Mouse (Mus musculus) heart, embryonic 12.5 days (tissue): ENCODE data around the gene Heatr9. TPM values are rescaled to one million over a fixed set of nuclear protein-coding genes. Genes with fewer than 3 reads are reported as not detected.

Experiments
- ATAC-seq: fragments of 200-750 bp; cut with Nextera tagmentation; 2 replicates; pipeline ENCODE4 v1.8.0; 2017; ENCODE audit warnings: moderate TSS enrichment, moderate library complexity; ENCODE audit not compliant: insufficient number of reproducible peaks, low FRiP score
- H3K27ac ChIP-seq: fragments of 300-500 bp; sonication (generic); 2 replicates; pipeline ENCODE4 v1.5.1; 2016; ENCODE audit warnings: mild to moderate bottlenecking, moderate library complexity; ENCODE audit not compliant: poor library complexity, severe bottlenecking
- H3K27me3 ChIP-seq: fragments of 300-500 bp; sonication (generic); replicated peaks from 2 replicates; pipeline ENCODE4 v1.6.1; 2016; ENCODE audit warnings: mild to moderate bottlenecking, moderate library complexity
- H3K36me3 ChIP-seq: fragments of 300-500 bp; sonication (generic); 2 replicates; pipeline ENCODE4 v1.6.1; 2016; ENCODE audit warnings: mild to moderate bottlenecking, moderate library complexity
- H3K4me1 ChIP-seq: fragments of 300-500 bp; sonication (generic); replicated peaks from 2 replicates; pipeline ENCODE4 v1.6.1; 2016; ENCODE audit warnings: mild to moderate bottlenecking
- H3K4me2 ChIP-seq: fragments of 300-500 bp; sonication (generic); 2 replicates; pipeline ENCODE4 v1.6.1; 2016; ENCODE audit warnings: mild to moderate bottlenecking, moderate library complexity
- H3K4me3 ChIP-seq: fragments of 300-500 bp; sonication (generic); 2 replicates; pipeline ENCODE4 v1.5.1; 2016; ENCODE audit warnings: mild to moderate bottlenecking
- H3K9ac ChIP-seq: fragments of 300-500 bp; sonication (generic); 2 replicates; pipeline ENCODE4 v1.6.1; 2016; ENCODE audit warnings: mild to moderate bottlenecking, moderate library complexity
- H3K9me3 ChIP-seq: fragments of 300-500 bp; sonication (generic); replicated peaks from 2 replicates; pipeline ENCODE4 v1.6.1; 2016; ENCODE audit warnings: mild to moderate bottlenecking, moderate library complexity
- WGBS: fragments of 180-500 bp; shearing (Covaris S2); methylation state at CpG from one replicate; pipeline ENCODE4 v1.1.7; 2016; 5-methylcytosine and 5-hydroxymethylcytosine counted together
- polyA plus RNA-seq: library from polyadenylated mRNA; unstranded; fragments of >200 nt; fragmentation: Nextera tagmentation; extraction: Ambion mirVana; gene quantifications from 2 replicates; pipeline ENCODE4 v1.2.1, GENCODE M21; 2016

Heatr9 gene
- polyA plus RNA-seq: not detected in 2 replicates

DNA sequence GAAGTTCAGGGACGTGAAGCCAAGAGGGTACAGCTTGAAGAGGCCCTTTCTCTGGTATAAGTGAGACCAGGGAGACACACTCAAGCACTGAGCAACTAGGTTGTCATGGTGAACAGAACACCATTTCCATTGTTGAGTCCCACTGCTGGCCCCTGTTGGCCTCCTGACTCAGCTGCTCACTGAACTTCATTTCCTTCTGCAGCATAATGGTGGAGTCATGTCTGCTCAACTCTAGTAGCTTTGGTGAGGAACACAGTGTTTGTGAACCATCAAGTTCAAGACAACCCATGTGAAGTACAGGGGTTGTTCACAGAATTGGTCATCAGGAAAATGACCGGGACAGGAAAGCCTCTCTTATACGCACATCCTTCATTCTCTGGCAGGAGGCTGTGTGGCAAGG lies at the start of gene Heatr9:
Heatr9 (minus strand) TSS at position 101 of the 400 bp plus-strand sequence.
- Histone ChIP-seq H3K27ac (no peak within 1 kb of the TSS), H3K4me3 (no peak within 1 kb of the TSS), H3K9me3 (no peaks in the 10 kb centered on the region), H3K27me3 (no peaks in the 10 kb centered on the region), H3K4me1 (no peaks in the 10 kb centered on the region), H3K9ac (no peak within 1 kb of the TSS), H3K4me2 (no peak within 1 kb of the TSS), H3K36me3 (peaks cover 3% of the 10 kb centered on the region; the same call in 1 of the 2 replicates)
- WGBS: 87% methylated on average over 3 of the region's 3 CpGs
- ATAC-seq: no peak

- Histone ChIP-seq H3K4me2 (no peak overlapping the region), H3K4me1 (no peaks in the 10 kb centered on the region), H3K4me3 (no peak overlapping the region), H3K27me3 (peaks cover 6% of the 10 kb centered on the region; the same call in 1 of the 2 replicates), H3K9me3 (no peaks in the 10 kb centered on the region), H3K27ac (no peak overlapping the region), H3K9ac (no peak overlapping the region), H3K36me3 (no peaks in the 10 kb centered on the region)
- WGBS: 81% methylated on average over 2 of the region's 2 CpGs
- no peak for ATAC-seq
Observed at GRCm38 (mm10) chr11:83570189-83570588, 48.2 kb upstream of the Heatr9 start.

- no peak overlapping the region for H3K4me3 ChIP-seq
- no peaks in the 10 kb centered on the region for H3K4me1 ChIP-seq
- no peaks in the 10 kb centered on the region for H3K36me3 ChIP-seq
- ATAC-seq: no peak
- H3K9ac ChIP-seq: no peak overlapping the region
- H3K4me2 ChIP-seq: no peak overlapping the region
- 84% methylated on average over 7 of the region's 7 CpGs for WGBS
- H3K27ac ChIP-seq: no peak overlapping the region
- peaks cover 6% of the 10 kb centered on the region; the same call in 1 of the 2 replicates for H3K27me3 ChIP-seq
- no peaks in the 10 kb centered on the region for H3K9me3 ChIP-seq
Observed at GRCm38 (mm10) chr11:83569249-83569648, 47.3 kb upstream of the Heatr9 start.

DNA sequence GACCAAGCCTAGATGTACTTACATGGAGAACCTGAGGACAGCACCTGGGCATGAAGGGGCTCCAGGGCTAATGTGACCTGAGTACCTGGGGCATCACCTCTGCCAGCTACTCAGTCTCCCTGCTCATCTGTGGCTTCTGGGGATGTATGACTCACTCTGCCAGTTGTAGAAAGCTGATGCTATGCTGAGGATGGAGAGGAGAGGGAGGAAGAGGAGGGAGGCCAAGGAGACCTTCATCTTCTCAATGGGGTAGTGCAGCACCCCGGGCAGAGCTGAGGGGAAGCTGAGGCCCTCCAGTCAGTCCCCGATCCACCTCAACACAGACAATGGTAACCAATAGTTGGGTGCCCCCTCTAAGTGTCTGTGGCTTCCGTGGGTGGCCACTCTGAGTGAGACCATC lies 46.8 kb upstream of the Heatr9 start:
- Histone ChIP-seq H3K36me3 (no peaks in the 10 kb centered on the region), H3K27ac (no peak overlapping the region), H3K27me3 (peaks cover 6% of the 10 kb centered on the region; the same call in 1 of the 2 replicates), H3K4me1 (no peaks in the 10 kb centered on the region), H3K9me3 (no peaks in the 10 kb centered on the region), H3K9ac (no peak overlapping the region), H3K4me2 (no peak overlapping the region), H3K4me3 (no peak overlapping the region)
- whole genome bisulfite sequencing: 84% methylated on average over 3 of the region's 3 CpGs
- ATAC-seq: no peak

- 85% methylated on average over 9 of the region's 9 CpGs for WGBS
- no peak overlapping the region for H3K27ac ChIP-seq
- peaks cover 6% of the 10 kb centered on the region; the same call in 1 of the 2 replicates for H3K27me3 ChIP-seq
- no peak overlapping the region for H3K4me3 ChIP-seq
- no peak overlapping the region for H3K4me2 ChIP-seq
- no peak for ATAC-seq
- no peaks in the 10 kb centered on the region for H3K4me1 ChIP-seq
- H3K36me3 ChIP-seq: no peaks in the 10 kb centered on the region
- no peaks in the 10 kb centered on the region for H3K9me3 ChIP-seq
- H3K9ac ChIP-seq: no peak overlapping the region
Observed at GRCm38 (mm10) chr11:83568061-83568460, 46.1 kb upstream of the Heatr9 start.

GRCm38 (mm10) chr11:83567311-83567710 lies 45.3 kb upstream of the Heatr9 start:
- Histone ChIP-seq H3K4me3 (no peak overlapping the region), H3K27me3 (peaks cover 6% of the 10 kb centered on the region; the same call in 1 of the 2 replicates), H3K4me2 (no peak overlapping the region), H3K9me3 (no peaks in the 10 kb centered on the region), H3K27ac (no peak overlapping the region), H3K9ac (no peak overlapping the region), H3K4me1 (no peaks in the 10 kb centered on the region), H3K36me3 (no peaks in the 10 kb centered on the region)
- ATAC-seq: no peak
- WGBS: 55% methylated on average over 7 of the region's 7 CpGs

DNA sequence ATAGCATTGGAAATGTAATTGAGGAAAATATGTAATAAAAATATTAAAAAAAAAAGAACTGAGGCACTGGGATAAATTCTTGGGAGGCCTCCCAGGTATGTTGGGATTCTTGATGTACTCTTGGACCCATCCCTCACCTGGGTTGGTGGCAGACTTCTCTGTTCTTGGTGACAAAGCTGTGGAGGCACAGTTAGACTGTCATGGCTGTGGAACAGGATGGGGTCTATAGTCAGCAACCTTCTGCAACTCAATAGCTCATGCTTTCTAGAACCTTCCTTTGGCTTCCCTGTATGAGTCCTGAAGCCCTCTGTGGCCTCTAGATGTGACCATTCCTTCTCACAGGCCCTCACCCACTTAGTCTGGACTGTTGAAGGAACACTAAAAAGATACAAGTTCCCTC lies 44.6 kb upstream of the Heatr9 start:
- Histone ChIP-seq H3K4me1 (no peaks in the 10 kb centered on the region), H3K27ac (no peak overlapping the region), H3K4me3 (no peak overlapping the region), H3K36me3 (no peaks in the 10 kb centered on the region), H3K27me3 (peaks cover 6% of the 10 kb centered on the region; the same call in 1 of the 2 replicates), H3K4me2 (no peak overlapping the region), H3K9me3 (no peaks in the 10 kb centered on the region), H3K9ac (no peak overlapping the region)
- no peak for ATAC-seq

DNA sequence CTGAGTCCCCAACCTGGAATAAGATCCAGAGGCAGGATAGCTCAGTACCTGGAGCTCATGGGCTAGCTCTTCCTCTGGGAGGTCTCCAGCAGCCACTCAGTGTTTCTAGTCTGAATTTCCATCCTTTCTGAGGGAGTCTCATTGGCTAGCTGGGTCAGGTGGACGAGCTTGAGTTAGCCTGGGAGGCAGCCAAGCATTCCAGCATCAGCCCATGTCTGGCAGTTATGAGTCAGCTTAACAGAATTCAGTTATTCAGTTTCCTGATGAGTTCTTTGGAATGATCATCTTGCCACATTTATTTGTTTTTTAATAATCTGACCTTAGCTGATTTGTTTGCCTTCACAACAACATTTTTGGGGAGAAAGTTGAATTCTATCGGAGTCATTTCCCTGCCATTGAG lies 41.8 kb upstream of the Heatr9 start:
- Histone ChIP-seq H3K36me3 (no peaks in the 10 kb centered on the region), H3K4me1 (no peaks in the 10 kb centered on the region), H3K4me3 (no peak overlapping the region), H3K27ac (no peak overlapping the region), H3K9ac (no peak overlapping the region), H3K9me3 (no peaks in the 10 kb centered on the region), H3K27me3 (no peaks in the 10 kb centered on the region; the same call in 1 of the 2 replicates), H3K4me2 (no peak overlapping the region)
- ATAC-seq: no peak
- WGBS: 68% methylated on average over 2 of the region's 2 CpGs

DNA sequence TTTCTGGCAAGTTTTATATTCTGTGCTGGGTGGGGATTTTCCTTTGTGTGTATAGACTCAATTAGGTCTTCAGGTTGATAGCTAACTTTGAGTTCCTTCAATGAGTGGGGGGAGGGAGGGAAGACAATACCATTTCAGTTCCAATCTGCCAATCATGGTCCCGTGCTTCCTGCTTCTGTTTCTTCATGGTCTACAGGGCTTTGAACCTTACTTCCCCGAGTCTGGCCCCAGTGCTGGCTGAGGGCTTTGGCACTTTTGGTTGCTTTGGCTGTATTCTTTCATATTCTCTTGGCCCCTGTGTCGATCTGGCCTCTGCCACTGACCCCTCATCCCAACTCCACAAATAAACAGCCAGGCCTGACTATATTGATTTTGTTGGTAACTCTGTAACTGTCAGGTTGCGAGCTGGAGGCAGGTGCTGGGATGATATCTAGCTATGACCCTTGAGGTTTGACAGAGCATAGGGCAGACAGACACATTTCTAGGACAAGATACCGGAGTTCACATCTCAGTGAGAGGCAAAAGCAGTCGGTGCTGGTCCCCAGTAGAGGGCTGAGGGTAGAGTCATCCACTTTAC lies 40.4 kb upstream of the Heatr9 start:
- 70% methylated on average over 6 of the region's 6 CpGs for WGBS
- H3K9me3 ChIP-seq: no peaks in the 10 kb centered on the region
- no peak overlapping the region for H3K9ac ChIP-seq
- no peak for ATAC-seq
- no peaks in the 10 kb centered on the region for H3K4me1 ChIP-seq
- H3K27ac ChIP-seq: no peak overlapping the region
- no peaks in the 10 kb centered on the region for H3K36me3 ChIP-seq
- H3K27me3 ChIP-seq: no peaks in the 10 kb centered on the region
- H3K4me3 ChIP-seq: no peak overlapping the region
- H3K4me2 ChIP-seq: no peak overlapping the region

GRCm38 (mm10) chr11:83560405-83560804 lies 38.4 kb upstream of the Heatr9 start:
- WGBS: 70% methylated on average over 6 of the region's 6 CpGs

DNA sequence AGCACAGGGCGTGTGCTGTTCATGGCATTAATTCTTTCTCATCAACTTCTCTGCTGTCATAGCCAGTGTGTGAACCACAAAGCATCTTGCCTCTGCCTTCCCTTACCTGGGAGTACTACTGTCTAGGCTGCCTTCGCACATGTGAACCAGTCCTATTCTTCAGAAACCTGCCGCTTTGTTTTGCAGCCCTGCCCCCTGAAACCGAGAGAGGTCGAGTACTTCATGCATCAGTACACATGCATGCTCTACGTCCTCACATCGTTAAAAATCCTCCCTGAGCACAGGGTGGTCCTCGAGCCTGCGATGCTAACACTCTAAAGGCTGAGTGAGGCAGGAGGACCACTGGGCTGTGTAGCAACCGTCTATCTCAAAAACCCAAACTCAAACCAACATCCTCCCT lies 35.1 kb upstream of the Heatr9 start:
- H3K27ac ChIP-seq: no peak overlapping the region
- H3K9ac ChIP-seq: no peak overlapping the region
- no peak overlapping the region for H3K4me2 ChIP-seq
- no peaks in the 10 kb centered on the region for H3K27me3 ChIP-seq
- 73% methylated on average over 10 of the region's 10 CpGs for WGBS
- no peaks in the 10 kb centered on the region for H3K9me3 ChIP-seq
- no peak for ATAC-seq
- no peaks in the 10 kb centered on the region for H3K4me1 ChIP-seq
- no peaks in the 10 kb centered on the region for H3K36me3 ChIP-seq
- H3K4me3 ChIP-seq: no peak overlapping the region

More at GRCm38 (mm10) chr11:83560405-83560804, 38.4 kb upstream of the Heatr9 start:
- Histone ChIP-seq H3K9ac (no peak overlapping the region), H3K4me3 (no peak overlapping the region), H3K9me3 (no peaks in the 10 kb centered on the region), H3K36me3 (no peaks in the 10 kb centered on the region), H3K4me1 (no peaks in the 10 kb centered on the region), H3K4me2 (no peak overlapping the region), H3K27me3 (no peaks in the 10 kb centered on the region), H3K27ac (no peak overlapping the region)
- no peak for ATAC-seq
